Mouse (Mus musculus): ENCODE measurements around the gene Igf2bp3. TPM values are rescaled to one million over a fixed set of nuclear protein-coding genes. Genes with fewer than 3 reads are reported as not detected.
A peak's percentile ranks its signal among the peaks of the same experiment; 100 is the strongest.

Igf2bp3 gene
- polyA plus RNA-seq, 1 experiment, result 31.1 TPM

GRCm38 (mm10) chr6:49057053-49058021 lies 157.4 kb downstream of the Igf2bp3 start:
- Histone ChIP-seq H3K4me3 (ENCODE audit: insufficient read depth, low read length) (no peak overlapping the region), H3K4me1 (ENCODE audit: control insufficient read depth, insufficient read depth, low read length) (no peaks in the 10 kb centered on the region), H3K27ac (ENCODE audit: insufficient read depth, low read length) (no peak overlapping the region)
- no peak for TF ChIP-seq POLR2A (IDR thresholded peaks at IDR 0.05; ENCODE audit: low read depth, low read length)
- TF ChIP-seq CTCF (IDR thresholded peaks at IDR 0.05; ENCODE audit: borderline replicate concordance, insufficient read depth, low read length), result peak; percentile 74; the same call in 1 of the 2 replicates

- no peak overlapping the region for H3K27ac ChIP-seq (ENCODE audit: insufficient read depth, low read length)
Measured at GRCm38 (mm10) chr6:49056009-49056408, 158.7 kb downstream of the Igf2bp3 start.

DNA sequence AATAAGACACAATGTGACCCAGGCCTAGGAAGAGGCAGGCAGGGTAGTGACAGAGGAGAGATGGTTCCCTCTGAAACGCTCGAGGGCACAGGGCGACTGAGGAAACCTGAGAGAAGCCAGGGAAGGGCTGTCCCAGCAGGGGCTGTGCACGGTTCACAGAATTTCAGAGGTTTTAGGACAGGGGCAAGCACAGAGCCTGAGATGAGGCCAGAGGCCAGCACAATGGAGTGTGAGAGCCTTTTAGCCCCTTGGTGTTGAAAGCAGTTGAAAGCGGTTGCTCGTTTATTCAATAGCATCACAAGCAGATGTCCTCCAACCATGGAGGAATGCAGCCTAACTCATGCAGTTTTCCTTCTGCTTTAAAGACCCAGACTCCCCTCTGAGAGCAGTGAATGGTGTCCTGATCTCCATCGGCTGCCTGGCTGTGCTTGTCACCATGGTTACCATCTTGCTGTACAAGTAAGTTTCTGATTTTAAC lies 159.5 kb downstream of the Igf2bp3 start:
- TF ChIP-seq POLR2A (IDR thresholded peaks at IDR 0.05; ENCODE audit: low read depth, low read length) (no peak), CTCF (IDR thresholded peaks at IDR 0.05; ENCODE audit: borderline replicate concordance, insufficient read depth, low read length) (no peak)

More at GRCm38 (mm10) chr6:49056009-49056408, 158.7 kb downstream of the Igf2bp3 start:
- TF ChIP-seq POLR2A (IDR thresholded peaks at IDR 0.05; ENCODE audit: low read depth, low read length) (no peak), CTCF (IDR thresholded peaks at IDR 0.05; ENCODE audit: borderline replicate concordance, insufficient read depth, low read length) (no peak)
- Histone ChIP-seq H3K4me3 (ENCODE audit: insufficient read depth, low read length) (no peak overlapping the region), H3K4me1 (ENCODE audit: control insufficient read depth, insufficient read depth, low read length) (no peaks in the 10 kb centered on the region)

DNA sequence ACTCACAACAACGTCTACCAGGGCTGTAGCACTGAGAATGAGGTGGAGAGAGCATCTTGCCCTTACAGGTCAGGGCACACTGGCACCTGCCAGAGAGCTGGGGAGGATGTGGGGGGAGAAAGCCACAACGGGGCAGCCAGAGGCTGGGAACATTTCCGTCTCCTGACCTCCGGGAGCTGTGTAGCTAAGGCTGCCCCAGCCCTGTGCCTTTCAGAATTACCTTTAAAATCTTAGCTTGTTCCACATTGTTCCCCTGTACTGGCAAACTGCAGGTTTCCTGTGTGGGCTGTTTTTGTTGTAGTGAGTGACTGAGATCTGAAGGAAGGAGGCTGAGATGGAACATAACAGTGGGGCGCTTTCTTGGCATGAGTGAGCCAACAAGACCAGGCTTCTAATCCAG lies 162.6 kb downstream of the Igf2bp3 start:
- Histone ChIP-seq H3K27ac (ENCODE audit: insufficient read depth, low read length) (no peak overlapping the region), H3K4me1 (ENCODE audit: control insufficient read depth, insufficient read depth, low read length) (no peaks in the 10 kb centered on the region), H3K4me3 (ENCODE audit: insufficient read depth, low read length) (no peak overlapping the region)
- no peak for TF ChIP-seq CTCF (IDR thresholded peaks at IDR 0.05; ENCODE audit: borderline replicate concordance, insufficient read depth, low read length)
- no peak for TF ChIP-seq POLR2A (IDR thresholded peaks at IDR 0.05; ENCODE audit: low read depth, low read length)

More for the DNA sequence above, 159.5 kb downstream of the Igf2bp3 start:
- Histone ChIP-seq H3K4me3 (ENCODE audit: insufficient read depth, low read length) (no peak overlapping the region), H3K27ac (ENCODE audit: insufficient read depth, low read length) (no peak overlapping the region), H3K4me1 (ENCODE audit: control insufficient read depth, insufficient read depth, low read length) (no peaks in the 10 kb centered on the region)

- TF ChIP-seq POLR2A (IDR thresholded peaks at IDR 0.05; ENCODE audit: low read depth, low read length), result no peak
- no peak for TF ChIP-seq CTCF (IDR thresholded peaks at IDR 0.05; ENCODE audit: borderline replicate concordance, insufficient read depth, low read length)
- Histone ChIP-seq H3K4me3 (ENCODE audit: insufficient read depth, low read length) (no peak overlapping the region), H3K27ac (ENCODE audit: insufficient read depth, low read length) (no peak overlapping the region), H3K4me1 (ENCODE audit: control insufficient read depth, insufficient read depth, low read length) (no peaks in the 10 kb centered on the region)
Measured at GRCm38 (mm10) chr6:49050677-49051410, 163.9 kb downstream of the Igf2bp3 start.

- Histone ChIP-seq H3K27ac (ENCODE audit: insufficient read depth, low read length) (no peak overlapping the region), H3K4me1 (ENCODE audit: control insufficient read depth, insufficient read depth, low read length) (peaks cover 4% of the 10 kb centered on the region; the same call in 1 of the 2 replicates), H3K4me3 (ENCODE audit: insufficient read depth, low read length) (no peak overlapping the region)
- TF ChIP-seq CTCF (IDR thresholded peaks at IDR 0.05; ENCODE audit: borderline replicate concordance, insufficient read depth, low read length) (no peak), POLR2A (IDR thresholded peaks at IDR 0.05; ENCODE audit: low read depth, low read length) (no peak)
Measured at GRCm38 (mm10) chr6:49048395-49048794, 166.4 kb downstream of the Igf2bp3 start.

- Histone ChIP-seq H3K4me3 (ENCODE audit: insufficient read depth, low read length) (no peak overlapping the region), H3K4me1 (ENCODE audit: control insufficient read depth, insufficient read depth, low read length) (peaks cover 4% of the 10 kb centered on the region; the same call in 1 of the 2 replicates), H3K27ac (ENCODE audit: insufficient read depth, low read length) (no peak overlapping the region)
- no peak for TF ChIP-seq CTCF (IDR thresholded peaks at IDR 0.05; ENCODE audit: borderline replicate concordance, insufficient read depth, low read length)
- no peak for TF ChIP-seq POLR2A (IDR thresholded peaks at IDR 0.05; ENCODE audit: low read depth, low read length)
Measured at GRCm38 (mm10) chr6:49047848-49048247, 166.9 kb downstream of the Igf2bp3 start.

GRCm38 (mm10) chr6:49046976-49047375 lies 167.8 kb downstream of the Igf2bp3 start:
- H3K4me3 ChIP-seq (ENCODE audit: insufficient read depth, low read length), result no peak overlapping the region
- H3K4me1 ChIP-seq (ENCODE audit: control insufficient read depth, insufficient read depth, low read length), result peaks cover 4% of the 10 kb centered on the region; the same call in 1 of the 2 replicates
- no peak overlapping the region for H3K27ac ChIP-seq (ENCODE audit: insufficient read depth, low read length)
- TF ChIP-seq CTCF (IDR thresholded peaks at IDR 0.05; ENCODE audit: borderline replicate concordance, insufficient read depth, low read length) (no peak), POLR2A (IDR thresholded peaks at IDR 0.05; ENCODE audit: low read depth, low read length) (no peak)

DNA sequence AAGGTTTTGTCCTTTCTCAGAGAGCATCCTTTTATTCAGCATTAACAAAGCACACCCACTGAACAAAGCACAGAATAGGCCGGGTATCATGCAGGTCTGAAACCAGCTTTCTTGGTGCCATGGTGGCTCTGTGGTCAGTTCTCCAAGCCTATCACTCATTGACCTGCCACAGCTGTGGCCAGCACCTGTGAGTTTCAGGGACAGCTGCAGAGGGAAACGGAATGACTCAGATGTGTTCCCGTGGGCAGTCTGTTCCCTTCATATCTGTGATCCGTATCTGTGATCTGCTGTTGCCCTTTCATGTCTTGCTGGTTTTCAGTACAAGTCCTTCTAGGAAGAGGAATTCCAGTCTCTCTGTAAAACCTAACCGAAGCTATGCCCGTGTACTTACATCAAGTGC lies 168.3 kb downstream of the Igf2bp3 start:
- Histone ChIP-seq H3K27ac (ENCODE audit: insufficient read depth, low read length) (no peak overlapping the region), H3K4me3 (ENCODE audit: insufficient read depth, low read length) (no peak overlapping the region), H3K4me1 (ENCODE audit: control insufficient read depth, insufficient read depth, low read length) (peaks cover 4% of the 10 kb centered on the region; the same call in 1 of the 2 replicates)
- TF ChIP-seq POLR2A (IDR thresholded peaks at IDR 0.05; ENCODE audit: low read depth, low read length) (no peak), CTCF (IDR thresholded peaks at IDR 0.05; ENCODE audit: borderline replicate concordance, insufficient read depth, low read length) (no peak)

All from embryonic fibroblast, embryonic 13.5 days (primary cell).